Mouse (Mus musculus): Measurements from ENCODE around the gene Chad.

DNA sequence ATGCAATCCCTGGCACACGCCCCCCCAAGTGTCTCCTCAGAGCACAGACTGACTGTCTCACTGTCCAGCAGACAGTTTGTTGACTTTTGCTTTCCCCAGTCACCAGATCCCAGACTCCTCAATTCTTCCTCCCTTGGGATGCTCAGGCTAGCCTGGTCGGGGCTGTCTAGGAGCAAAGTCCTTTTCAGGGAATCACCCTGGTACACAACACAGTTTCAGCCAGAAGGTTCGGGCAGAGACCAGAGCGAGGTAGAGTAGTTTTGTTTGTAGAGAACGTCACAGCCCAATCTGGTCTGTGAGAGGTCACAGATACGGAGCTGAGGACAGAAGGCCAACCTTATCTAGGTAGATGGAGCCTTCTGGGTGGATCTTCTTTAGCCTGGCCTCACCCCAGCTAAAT lies 1.7 kb downstream of the Chad start:
- TF ChIP-seq POLR2A (IDR thresholded peaks at IDR 0.05; ENCODE audit: low read depth, low read length) = no peak
- no peak for TF ChIP-seq GABPA (IDR thresholded peaks at IDR 0.05; ENCODE audit: insufficient replicate concordance, low read depth, low read length)
- no peak for TF ChIP-seq MAX (IDR thresholded peaks at IDR 0.05; ENCODE audit: low read length)
- no peak for TF ChIP-seq ZMIZ1 (IDR thresholded peaks at IDR 0.05; ENCODE audit: low read depth, low read length)
- TF ChIP-seq CTCF (conservative IDR thresholded peaks at IDR 0.05 in 1 of 2, IDR thresholded peaks at IDR 0.05 in 1 of 2; ENCODE audit: low read depth in 2 of 2, low read length in 2 of 2) = no peak
- TF ChIP-seq ELF1 (IDR thresholded peaks at IDR 0.05; ENCODE audit: low read depth, low read length) = no peak
